Mouse (Mus musculus) layer of hippocampus, adult 2 months (tissue): ENCODE measurements around the gene Khdc3. TPM values are rescaled to one million over a fixed set of nuclear protein-coding genes. Genes with fewer than 3 reads are reported as not detected.
A peak's percentile ranks its signal among the peaks of the same experiment; 100 is the strongest.
"Not testable (repeated sequence)": the region's sequence is repeated elsewhere in the genome, so short reads cannot be mapped to it uniquely, and the experiment has no call there.

ENCODE experiments used
- DNase-seq, 2 experiments: peaks; one replicate each; pipeline ENCODE4 v3.0.0; 2022; ENCODE audit warnings: low spot score in 2 of 2
- H3K27ac ChIP-seq: fragments of 200-600 bp; 2 replicates; pipeline ENCODE4 v1.8.1; 2022
- H3K4me3 ChIP-seq: fragments of 200-600 bp; 2 replicates; pipeline ENCODE4 v1.8.1; 2022; ENCODE audit warnings: mild to moderate bottlenecking
- CTCF ChIP-seq: fragments of 200-600 bp; conservative IDR thresholded peaks from 2 replicates; pipeline ENCODE4 v1.8.1; 2022; ENCODE audit warnings: antibody characterized with exemption, mild to moderate bottlenecking, moderate library complexity
- long read RNA-seq, 2 experiments: library from polyadenylated mRNA; stranded (forward); transcript quantifications; one replicate each; pipeline ENCODE4 v2.0.0; 2021; ENCODE audit warnings: borderline mapping rate in 2 of 2
- total RNA-seq, 2 experiments: library from RNA; stranded (reverse); gene quantifications; 2 replicates each; pipeline ENCODE4 v1.2.3; 2021

The Khdc3 gene
- total RNA-seq: 1 to 10 TPM; 3.8 to 5.4 TPM
- long read RNA-seq, experiment 1, partial matches to known transcripts: 1 of 1 reads
- long read RNA-seq, experiment 1, other reads (novel, unspliced or antisense): 0 of 1 reads
- long read RNA-seq, experiment 2, partial matches to known transcripts: 0 of 1 reads
- long read RNA-seq, experiment 2, other reads (novel, unspliced or antisense): 1 of 1 reads

DNA sequence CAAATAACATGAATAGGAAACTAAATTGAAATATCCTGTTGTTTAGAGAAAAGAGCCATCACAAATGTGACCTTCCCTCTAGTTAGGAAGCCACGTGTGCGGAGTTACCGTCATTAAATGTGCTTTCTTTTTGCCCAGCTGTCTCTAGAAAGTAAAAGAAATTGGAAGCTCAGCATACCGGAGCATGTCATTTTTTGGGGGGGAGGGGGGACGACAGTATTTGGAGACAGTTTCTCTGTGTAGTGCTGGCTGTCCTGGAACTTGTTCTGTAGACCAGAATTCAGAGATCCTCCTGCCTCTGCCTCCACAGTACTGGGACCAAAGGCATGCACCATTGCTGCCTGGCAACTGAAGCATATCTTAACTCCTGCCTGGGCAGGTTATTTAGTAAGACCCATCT is at the start of gene Khdc3:
Khdc3 (plus strand) TSS at position 301 of the 400 bp plus-strand sequence.
- TF ChIP-seq CTCF: no peak
- Histone ChIP-seq H3K27ac (no peak within 1 kb of the TSS), H3K4me3 (no peak within 1 kb of the TSS)
- no peak for DNase-seq

DNA sequence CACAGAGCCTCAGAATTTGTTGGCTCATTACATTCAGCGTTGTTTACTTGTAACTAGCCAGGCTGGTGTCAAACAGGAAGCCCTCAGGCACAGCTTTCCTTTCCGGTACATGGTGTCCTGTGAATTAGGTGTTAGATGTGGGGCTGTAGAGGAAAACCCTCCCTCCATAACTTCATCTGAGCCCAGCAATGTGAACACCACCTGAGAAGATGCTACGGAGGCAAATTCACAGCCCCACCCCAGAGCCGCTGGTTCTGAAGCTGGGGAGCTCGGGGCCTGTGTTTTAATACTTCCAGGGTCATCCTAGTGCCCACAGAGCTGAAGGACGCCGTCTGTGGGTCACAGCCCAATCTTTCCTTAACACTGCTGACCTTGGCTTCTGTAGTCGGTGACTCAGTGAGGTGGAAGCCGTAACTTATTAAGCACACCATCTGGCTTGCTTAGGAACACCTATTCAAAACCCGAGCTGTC is 46.2 kb upstream of the Khdc3 start:
- no peak for TF ChIP-seq CTCF
- no peak for DNase-seq
- no peak overlapping the region for H3K27ac ChIP-seq

DNA sequence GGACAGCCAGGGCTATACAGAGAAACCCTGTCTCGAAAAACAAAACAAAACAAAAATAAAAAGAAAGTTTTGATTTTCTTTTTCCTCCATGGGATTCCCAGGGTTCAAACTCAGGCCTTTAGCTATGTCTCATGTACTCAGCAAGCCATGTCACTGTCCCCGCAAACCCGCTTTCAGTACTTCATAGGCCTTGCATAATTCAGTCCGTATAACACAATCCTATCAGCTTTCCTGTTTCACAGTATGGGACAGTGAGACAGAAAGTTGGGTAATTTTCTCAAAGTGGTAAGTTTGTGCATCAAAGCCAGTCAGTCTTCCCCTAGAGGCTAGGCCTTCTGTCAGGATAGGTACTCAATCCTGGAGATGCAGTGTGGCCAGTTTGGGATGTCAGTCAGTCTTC is 42.4 kb upstream of the Khdc3 start:
- TF ChIP-seq CTCF: no peak
- no peak overlapping the region for H3K27ac ChIP-seq
- no peak overlapping the region for H3K4me3 ChIP-seq
- no peak for DNase-seq

More for the DNA sequence above, 46.2 kb upstream of the Khdc3 start:
- no peak overlapping the region for H3K4me3 ChIP-seq

DNA sequence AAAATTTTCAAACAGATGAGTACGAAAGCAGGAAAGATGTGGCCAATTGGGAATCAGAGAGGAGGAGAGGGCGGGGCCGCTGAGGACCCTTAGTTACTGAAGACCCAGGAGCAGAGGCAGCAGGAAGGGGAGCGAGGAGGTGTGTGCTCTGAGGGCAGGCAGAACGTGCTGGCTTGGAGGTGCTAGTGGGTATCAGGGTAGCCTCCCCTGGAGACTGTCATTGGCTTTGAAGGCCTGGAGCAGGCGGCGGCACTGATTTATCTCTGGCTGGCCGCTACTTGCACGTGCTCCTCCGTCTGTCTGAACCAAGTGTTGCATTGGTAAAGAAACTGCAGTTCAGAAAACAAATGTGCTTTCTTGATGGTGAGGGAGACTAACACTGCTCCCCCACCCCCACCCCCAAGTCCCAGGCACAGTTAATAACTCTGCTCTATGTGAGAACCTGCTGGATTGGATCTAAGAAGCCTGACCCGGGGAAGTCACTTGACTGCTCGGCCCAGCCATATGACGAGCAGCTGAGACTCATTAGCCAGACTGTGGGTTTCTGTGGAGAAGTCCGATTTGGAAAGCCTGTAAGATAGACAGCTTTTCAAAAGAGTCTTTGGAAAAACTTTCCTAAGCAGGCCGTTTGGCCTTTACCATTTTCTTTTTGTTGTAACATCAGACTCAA is 37.9 kb upstream of the Khdc3 start:
- Histone ChIP-seq H3K4me3 (no peak overlapping the region), H3K27ac (no peak overlapping the region)
- no peak for DNase-seq
- no peak for TF ChIP-seq CTCF

DNA sequence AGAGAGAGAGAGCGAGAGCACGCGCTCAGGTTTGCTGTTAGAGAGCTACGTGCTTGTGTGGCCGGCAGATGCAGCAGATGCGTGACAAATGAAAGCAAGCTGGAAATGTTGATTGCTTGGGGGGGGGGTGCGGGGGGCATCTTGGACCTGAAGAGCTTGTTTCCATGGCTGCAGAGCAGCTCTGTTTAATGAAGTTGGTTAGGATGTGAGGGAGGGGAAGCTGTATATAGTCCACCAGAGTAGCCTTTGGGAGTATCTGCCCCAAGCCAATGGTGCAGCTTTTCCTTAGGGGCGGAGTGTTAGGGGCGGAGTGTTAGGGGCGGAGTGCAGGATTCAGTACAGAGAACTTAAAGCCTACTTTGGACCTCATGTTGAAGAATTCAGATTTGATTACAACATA is 34.5 kb upstream of the Khdc3 start:
- Histone ChIP-seq H3K4me3 (no peak overlapping the region), H3K27ac (no peak overlapping the region)
- DNase-seq: no peak
- no peak for TF ChIP-seq CTCF

DNA sequence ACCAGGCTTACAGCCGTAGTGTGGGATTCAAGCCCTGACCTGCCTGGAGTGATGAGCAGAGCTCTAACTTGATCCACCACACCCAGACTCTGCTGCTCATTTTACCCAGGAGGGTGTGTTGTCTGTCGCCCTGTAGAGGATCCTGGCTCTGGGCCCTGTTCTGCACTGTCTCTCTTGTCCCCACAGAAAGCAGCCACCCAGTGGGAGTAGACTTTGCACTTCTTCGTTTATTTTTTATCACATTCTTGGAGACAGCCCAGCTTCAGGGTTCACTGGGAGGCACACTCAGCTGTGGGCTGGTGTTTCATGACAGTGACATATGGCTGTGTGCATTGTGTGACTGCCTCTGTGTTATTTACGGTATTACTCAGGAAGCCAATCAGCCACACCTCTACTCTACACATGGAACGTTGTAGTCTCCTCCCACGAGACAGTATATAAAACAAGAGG is 33.4 kb upstream of the Khdc3 start:
- no peak overlapping the region for H3K27ac ChIP-seq
- peak in 1 of 2 experiments; percentile 56 for DNase-seq
- no peak for TF ChIP-seq CTCF
- H3K4me3 ChIP-seq: no peak overlapping the region

DNA sequence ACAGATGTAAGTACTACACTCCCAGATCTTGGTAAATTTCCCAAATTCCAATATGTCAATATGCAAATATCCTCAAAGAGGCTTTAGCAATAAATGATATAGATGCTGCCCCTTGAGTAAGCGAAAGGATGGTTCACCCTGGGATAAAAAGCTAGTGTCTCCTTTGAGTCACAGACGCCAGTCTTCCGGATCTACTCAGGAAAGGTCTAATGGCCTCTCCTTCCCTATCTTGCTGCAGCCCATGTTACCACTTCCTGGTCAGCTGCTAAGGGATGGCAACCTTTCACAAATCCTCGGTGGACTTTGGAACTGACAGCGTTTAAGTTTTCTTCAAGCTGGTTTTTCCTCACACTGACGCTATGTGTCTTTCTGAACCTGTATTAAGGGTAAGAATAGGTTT is 32.9 kb upstream of the Khdc3 start:
- DNase-seq: no peak
- TF ChIP-seq CTCF: no peak
- Histone ChIP-seq H3K4me3 (no peak overlapping the region), H3K27ac (no peak overlapping the region)

DNA sequence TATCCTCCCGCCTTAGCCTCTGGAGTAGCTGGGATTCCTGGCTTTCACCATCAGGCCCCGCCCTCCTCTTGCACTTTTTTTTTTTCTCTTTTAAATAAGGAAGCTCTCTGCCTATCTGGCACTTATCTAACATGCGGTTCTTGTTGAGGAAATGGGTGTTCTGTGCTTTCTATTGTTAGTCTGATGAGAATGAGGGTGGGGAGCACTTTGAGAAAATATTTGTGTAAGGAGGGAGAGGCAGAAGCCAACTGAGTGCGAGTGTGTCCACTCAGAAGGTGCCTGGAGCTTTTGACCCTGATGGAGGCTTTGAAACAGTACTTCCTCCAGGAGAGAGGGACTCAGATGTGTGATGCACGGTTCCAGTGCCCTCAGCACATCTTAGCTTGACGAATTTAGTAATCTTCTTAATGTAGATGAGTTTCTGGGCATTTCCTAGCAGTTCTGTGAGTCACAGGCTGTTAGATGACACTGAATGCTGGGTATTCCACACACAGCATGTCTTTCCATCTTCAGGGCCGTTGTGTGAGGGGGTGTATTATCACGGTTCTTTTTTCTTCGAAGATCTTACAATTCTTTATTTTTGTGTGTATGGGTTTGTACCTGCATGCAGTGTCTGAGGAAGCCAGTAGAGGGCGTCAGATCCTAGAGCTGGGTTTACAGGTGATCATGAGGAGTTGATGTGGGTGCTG is 30.5 kb upstream of the Khdc3 start:
- no peak for DNase-seq
- H3K27ac ChIP-seq: no peak overlapping the region
- peak; percentile 47 for TF ChIP-seq CTCF
- no peak overlapping the region for H3K4me3 ChIP-seq

DNA sequence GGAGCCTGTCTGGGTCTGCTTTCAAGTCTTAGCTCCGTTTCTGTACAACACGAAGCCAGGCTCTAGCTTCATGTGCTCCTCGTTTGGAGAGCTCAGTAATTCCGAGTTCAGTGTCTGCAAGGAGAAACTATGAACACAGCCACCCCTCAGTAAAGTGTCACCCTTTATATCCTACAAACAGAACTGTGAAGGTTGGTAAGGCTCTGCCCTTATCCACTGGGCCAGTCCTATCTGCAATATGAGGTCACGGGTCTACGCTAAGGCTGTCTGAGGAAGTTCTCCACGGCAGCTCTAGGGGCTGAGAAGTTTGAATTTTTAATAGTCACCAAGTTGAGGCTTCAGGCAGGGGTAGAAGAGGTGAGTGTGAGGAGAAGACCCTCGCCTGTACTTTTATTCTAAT is 29.2 kb upstream of the Khdc3 start:
- Histone ChIP-seq H3K4me3 (no peak overlapping the region), H3K27ac (no peak overlapping the region)
- TF ChIP-seq CTCF: no peak
- DNase-seq: no peak

DNA sequence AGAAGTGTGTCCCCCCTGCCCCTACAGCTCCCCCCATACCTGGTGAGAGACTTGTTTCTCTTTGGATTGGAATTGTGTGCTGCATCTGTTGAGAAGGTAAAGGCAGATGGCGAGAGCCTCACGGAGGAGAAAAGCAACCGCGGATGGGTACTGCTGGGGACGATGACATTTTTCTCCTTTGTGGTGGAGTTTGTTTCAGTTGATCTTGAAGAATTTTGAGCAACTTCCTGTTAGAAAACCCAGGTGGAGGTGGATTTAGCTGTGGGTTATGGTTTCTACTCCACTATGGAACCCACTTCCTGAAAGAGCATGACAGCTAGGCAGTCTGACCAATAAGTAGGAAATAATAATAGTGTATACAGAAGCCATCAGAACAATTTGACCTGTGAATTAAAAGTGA is 28.5 kb upstream of the Khdc3 start:
- no peak overlapping the region for H3K4me3 ChIP-seq
- no peak for TF ChIP-seq CTCF
- no peak for DNase-seq
- H3K27ac ChIP-seq: no peak overlapping the region

DNA sequence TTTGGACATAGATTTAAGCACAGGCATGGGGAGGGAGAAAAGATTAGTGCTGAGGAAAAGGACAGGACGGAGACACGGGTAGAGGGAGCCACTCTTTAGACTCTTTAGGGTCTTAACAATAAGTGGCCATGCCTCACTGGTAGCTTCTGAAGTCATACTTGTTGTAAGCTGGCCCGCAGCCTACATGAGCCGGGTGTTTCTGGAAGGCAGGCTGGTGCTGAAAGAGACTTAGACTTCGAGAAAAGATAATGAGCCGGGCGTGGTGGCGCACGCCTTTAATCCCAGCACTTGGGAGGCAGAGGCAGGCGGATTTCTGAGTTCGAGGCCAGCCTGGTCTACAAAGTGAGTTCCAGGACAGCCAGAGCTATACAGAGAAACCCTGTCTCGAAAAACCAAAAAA is 22.3 kb upstream of the Khdc3 start:
- H3K27ac ChIP-seq: peak overlapping the region; percentile 28; the same call in 1 of the 2 replicates
- not testable (repeated sequence) for DNase-seq, H3K4me3 ChIP-seq

DNA sequence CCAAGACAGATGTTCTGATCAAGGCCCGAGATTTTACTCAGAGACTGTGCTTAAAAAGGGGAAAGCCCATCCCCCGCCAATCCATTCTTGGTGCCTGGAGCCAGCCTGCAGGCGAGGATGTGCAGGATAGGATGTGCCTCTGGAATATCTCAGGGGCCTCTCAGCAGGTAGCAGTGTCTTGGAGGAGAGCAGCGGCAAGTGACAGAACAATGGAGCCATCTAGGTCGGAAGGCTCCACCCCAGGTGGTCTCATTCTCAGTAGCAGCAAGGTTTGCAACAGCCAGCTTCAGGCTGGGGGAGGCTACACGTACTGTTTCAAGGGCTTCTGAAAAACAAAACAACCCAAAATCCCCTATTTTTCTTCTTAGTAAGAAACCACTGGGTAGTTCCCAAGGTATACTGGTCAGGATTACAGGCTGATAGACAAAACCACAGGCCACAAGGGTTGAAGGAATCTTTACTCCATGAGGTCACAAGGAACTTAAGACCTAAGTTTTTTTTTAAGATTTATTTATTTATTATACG is 21.8 kb upstream of the Khdc3 start:
- H3K27ac ChIP-seq: no peak overlapping the region
- TF ChIP-seq CTCF: no peak

DNA sequence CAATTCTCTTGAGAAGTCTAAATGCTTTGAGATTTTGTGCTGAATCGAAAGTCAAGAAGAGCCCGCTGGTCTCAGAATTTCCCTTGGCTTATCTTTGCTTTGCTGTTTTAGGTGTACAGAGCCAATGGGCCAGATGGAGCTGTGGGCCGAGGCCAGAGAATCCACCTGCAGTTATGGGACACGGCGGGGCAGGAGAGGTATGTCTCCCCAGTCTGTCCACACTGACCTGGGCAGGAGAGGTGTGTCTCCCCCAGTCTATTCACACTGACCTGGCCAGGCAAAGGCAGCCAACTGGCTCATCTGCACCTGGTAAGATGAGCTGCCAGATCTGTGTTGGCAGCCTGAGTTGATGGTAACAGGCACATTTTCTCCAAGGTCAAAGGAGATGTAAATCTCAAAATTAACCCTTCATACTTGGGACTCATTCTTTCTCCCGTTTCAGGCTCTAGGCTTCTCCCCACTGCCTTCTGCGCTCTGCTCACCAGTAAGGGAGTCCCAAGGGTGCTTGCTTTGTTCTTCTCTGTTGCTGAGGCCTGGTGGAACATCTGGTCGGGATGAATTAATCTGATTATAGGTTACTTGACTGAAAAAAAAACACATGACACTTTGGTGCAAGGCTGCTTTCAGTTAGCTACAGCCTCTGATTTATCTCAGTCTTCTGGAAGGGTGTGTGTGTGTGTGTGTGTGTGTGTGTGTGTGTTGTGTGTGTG is 19.2 kb upstream of the Khdc3 start:
- Histone ChIP-seq H3K27ac (no peak overlapping the region), H3K4me3 (no peak overlapping the region)
- no peak for DNase-seq
- TF ChIP-seq CTCF: no peak

More for the DNA sequence above, 21.8 kb upstream of the Khdc3 start:
- H3K4me3 ChIP-seq: no peak overlapping the region
- DNase-seq: no peak
